Mouse (Mus musculus): ENCODE measurements around the gene Fyn.
A peak's percentile ranks its signal among the peaks of the same experiment; 100 is the strongest.

The Fyn gene

GRCm38 (mm10) chr10:39414068-39414467 lies 45.4 kb downstream of the Fyn start:
- no peak for DNase-seq

GRCm38 (mm10) chr10:39415586-39415985 lies 46.9 kb downstream of the Fyn start:
- peak; percentile 66 to 69 for DNase-seq

DNA sequence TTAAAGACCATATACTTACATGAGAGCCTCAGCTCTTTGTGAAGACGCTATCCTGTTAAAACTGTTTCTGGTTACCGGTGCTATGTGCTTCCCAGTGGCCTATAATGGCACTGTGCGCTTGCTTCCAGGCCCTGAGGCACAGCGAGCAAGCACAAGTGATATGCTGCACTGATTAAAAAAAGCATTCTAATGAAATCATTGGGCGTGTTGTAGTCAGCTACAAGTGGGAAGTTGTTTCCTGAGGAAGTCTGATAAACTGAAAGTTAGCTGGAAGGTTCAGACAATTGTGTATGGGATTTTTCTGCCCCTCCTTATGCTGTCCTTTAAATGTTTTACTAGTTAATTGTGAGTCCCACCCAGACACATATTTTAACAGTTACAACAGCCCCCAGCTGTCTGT lies 49.0 kb downstream of the Fyn start:
- no peak for DNase-seq

GRCm38 (mm10) chr10:39418395-39418794 lies 49.7 kb downstream of the Fyn start:
- no peak for DNase-seq

GRCm38 (mm10) chr10:39420842-39421617 lies 52.4 kb downstream of the Fyn start:
- DNase-seq, result peak; percentile 71 to 72

DNA sequence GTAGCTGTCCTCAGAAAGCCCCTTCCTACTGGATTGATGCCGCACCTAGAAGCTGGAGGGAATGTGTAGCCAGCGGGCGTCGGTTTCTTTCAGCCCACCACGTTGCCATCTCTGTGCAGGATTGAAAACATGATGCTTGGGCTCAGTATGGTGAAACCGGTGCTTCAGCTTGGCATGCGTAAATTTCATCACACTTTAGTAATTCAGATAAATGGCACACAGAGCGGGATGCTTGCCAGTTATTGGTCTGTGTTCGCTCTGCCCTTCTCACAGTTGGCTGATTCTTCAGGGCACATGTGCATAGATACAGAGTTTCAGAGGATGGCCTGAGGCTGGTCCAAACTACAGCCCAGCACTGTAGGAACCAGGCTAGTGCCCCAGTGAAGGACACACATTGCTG lies 53.1 kb downstream of the Fyn start:
- no peak for DNase-seq

- DNase-seq, result peak; percentile 44
Measured at GRCm38 (mm10) chr10:39424643-39425042, 56.0 kb downstream of the Fyn start.

GRCm38 (mm10) chr10:39426033-39426432 lies 57.4 kb downstream of the Fyn start:
- DNase-seq, result no peak

DNA sequence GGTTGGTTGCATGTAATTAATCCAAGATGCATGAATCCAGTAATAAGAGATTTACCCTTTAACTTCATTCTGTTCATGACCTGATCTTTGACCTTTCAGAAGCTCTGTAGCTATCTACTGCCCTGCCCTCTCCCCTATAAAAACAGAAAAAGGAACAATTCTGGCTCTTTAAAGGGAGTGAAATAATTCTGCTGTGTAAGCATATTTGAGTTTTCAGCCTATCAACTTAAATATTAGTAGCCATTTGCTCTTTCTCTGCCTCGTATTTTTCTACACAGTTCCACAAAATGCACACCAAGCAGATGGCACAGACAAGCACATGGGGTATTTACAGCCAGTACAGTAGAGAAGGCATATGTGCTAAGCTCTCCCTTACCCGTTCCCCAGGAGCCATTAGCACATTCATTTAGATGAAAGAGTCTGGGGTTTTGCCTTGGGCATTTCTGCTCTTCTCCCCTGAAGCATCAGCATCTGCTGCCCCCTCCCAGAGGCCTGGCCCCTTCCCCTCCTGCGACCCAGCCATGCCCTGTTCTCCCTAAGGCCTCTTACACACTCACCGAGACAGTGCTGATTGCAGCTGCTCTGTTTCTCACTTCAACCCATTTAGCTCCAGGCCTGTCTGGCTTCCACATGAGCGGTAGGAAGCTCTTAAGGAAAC lies 58.3 kb downstream of the Fyn start:
- no peak for DNase-seq

DNA sequence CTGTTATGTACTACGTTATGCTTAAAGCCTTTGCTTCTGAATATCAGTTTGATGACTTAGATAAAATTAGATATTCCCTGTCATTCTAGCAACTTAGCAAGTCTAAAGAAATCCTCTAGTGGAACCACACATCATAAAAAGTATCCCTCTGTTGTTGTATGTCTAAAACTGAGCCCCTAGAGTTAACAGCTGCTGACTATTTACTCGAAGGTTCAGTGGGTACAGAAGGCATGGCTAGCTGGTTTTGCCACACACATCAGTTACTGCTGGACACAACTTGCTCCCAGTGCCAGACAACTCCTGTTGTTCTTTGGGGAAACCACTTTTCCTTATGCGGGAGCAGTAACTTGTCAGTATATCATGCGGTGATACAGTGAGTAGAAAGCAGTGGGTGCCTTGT lies 61.0 kb downstream of the Fyn start:
- DNase-seq, result no peak

DNA sequence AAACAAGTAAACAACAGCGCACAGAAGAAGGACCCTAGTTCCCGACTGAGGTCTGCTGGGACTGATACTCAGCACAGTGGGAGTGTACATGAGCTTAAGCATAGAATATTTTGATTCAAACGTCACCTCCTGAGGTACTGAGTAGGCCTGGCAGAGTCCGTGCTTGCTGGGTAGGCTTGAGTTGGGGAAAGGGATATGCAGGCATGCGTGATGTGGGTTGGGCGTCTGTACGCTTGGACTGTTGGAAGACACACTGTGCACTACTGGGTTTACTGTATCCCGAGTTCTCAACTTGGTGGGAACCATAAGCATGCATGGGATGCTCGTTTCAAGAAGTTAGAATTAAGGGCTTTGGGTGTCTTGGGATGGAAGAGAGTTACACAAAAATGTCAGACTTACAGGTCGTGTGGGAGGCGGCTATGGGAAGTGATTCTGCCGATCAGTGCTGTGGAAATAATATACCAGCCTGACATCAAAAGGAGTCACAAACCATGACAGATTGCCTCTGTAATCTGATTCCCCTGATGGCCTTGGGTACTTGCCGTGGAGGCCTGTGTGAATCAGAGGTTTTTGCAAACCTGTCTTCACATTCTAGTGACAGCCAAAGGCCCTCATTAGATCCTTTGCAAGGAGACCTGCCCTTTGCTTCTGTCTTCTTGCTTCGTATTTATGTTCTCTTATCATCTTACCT lies 61.6 kb downstream of the Fyn start:
- DNase-seq, result no peak

DNA sequence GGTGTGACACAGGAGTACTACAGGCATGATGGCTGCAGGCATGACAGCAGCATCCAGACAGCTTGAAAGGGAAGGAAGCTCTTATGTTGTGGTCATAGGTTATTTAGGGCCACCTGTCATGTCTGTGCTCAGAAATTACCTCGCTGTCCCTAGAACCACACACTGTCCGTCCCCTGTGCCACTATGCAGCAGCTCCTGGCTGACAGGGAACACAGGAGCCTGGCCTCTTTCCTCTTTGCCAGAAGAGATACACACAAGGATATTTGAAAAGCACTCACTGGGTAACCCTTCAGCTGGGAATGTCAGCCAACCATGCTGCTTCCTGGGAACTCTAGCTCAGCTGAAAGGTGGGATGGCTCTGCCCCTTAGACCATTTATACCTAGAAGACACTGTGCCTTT lies 62.6 kb downstream of the Fyn start:
- DNase-seq, result no peak

GRCm38 (mm10) chr10:39432648-39433568 lies 64.3 kb downstream of the Fyn start:
- no peak for DNase-seq

DNA sequence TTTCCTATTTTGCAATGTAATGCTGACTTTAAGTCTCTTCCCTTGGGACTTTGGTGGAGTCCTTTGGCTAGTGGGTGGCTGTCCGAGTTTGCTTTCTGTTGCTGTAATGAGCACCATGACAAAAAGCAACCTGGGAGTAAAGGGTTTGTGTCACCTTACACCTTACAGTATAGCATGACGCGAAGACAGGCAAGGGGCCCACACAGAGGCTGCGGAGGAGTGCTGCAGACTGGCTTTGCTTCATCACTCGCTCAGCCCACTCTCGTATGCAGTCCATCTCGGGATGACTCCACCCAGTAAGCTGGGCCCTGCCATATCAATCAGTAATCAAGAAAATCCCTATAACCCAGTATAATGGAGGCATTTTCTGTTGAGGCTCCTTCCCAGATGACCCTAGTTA lies 65.2 kb downstream of the Fyn start:
- no peak for DNase-seq

DNA sequence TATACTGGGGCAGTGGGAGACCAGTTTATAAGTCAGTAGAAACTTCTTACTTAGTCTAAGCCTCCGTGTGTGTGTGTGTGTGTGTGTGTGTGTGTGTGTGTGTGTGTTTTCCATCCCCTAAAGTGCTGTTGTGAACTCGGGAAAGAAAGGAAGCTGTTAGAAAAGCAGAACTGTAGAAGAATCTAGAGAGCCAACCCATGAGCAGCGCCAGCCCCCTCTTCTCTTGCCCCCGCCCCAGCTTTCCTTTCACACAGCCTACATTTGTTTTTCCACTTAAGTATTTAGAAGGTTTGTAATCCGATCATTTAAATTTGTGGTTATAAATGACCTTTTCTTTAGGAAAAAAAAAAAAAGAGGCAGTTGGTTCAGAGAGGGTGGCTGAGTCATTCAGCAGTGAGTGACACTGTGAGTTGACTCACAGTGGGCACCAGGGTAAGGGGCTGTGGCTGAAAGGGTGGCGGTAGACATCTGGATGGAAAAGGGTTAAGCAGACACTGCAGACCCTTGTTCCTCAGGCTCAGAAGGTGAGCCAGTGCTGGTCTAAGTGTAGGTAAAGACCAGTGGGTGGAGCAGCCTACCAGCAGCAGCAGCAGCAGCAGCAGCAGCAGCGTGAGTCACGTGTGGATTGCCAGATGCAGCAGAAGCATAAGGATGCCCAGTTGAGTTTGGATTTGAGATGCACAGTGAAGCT lies 66.2 kb downstream of the Fyn start:
- DNase-seq, result no peak

- no peak for DNase-seq
Measured at GRCm38 (mm10) chr10:39438905-39439304, 70.2 kb downstream of the Fyn start.

- DNase-seq, result peak in 1 of 2 experiments; percentile 49
Measured at GRCm38 (mm10) chr10:39440506-39440905, 71.9 kb downstream of the Fyn start.

DNA sequence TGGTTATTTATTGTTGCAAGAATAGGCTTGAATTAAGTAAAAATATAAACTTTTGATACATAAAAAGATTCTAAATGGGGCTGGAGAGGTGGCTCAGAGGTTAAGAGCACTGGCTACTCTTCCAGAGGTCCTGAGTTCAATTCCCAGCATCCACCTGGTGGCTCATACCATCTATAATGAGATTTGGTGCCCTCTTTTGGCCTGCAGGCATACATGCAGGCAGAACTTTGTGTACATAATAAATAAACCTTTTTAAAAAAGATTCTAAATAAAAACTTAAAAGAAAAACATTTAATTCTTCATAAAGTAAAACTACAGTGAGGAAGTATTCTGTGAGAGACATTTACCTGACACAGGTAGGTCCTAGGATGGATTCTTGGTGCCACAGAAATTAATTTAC lies 73.0 kb downstream of the Fyn start:
- no peak for DNase-seq

DNA sequence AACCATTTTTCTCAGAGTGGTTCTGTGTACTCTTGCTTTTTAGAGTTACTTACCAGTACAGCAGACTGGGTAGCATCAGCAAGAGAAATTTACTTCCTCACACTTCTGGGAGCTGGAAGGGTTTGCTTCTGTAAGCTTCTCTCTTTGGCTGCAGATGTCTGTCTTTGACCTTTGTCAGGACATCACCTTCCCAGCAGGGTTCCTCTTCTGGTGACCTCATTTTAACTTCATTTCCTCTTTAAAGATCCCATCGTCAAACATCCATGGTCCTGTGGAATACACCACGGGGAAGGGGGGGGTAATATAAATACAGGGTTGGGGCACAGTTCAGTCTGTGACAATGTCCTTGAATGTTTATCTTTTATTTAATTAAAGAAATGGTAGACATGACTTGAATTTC lies 74.5 kb downstream of the Fyn start:
- no peak for DNase-seq

DNA sequence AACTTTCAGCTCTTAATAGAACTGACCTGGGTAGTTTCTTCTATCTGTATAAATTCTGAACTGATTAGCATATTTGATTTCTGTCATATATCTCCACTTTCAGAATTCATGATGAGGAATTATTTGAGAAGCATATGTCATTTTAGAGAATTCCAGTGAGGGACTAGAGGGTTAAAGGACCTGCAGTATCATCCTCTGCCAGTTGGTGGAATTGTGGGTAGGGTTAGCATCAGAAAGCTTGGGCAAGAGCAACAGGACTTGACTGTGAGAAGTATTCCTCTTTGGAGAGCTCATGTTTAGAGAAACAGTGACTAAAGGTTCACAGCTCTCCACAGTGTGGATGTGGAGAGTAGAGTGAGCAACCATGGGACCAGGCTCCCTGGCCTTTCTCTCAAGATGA lies 75.3 kb downstream of the Fyn start:
- DNase-seq, result no peak

GRCm38 (mm10) chr10:39445870-39446269 lies 77.2 kb downstream of the Fyn start:
- no peak for DNase-seq

DNA sequence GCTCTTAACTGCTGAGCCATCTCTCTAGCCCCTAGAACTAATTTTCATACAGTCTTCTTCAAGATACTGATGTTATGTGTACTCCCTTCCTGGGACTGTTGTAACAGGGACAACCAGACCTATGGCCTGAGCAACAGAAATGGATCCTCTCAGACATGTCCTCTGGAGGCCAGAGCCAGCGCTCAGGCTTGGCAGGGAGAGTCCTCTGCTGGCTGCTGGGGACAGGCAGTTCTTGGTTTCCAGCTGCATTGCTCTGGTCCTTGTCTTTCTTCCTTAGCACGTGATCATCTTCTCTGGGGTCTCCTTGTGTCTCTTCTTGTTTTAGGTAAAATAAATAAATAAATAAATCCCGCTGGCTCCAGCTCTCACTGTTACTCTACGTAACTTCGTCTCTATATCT lies 78.1 kb downstream of the Fyn start:
- DNase-seq, result no peak
